Mouse (Mus musculus) intestine, postnatal 0 days (tissue): ENCODE measurements at regions not wholly inside any gene's neighbourhood (a gene's known extent, or its start where the extent isn't known, plus 50 kb on each side); places are given as distances from the start of the nearest gene placed in this dataset.
"Not testable (repeated sequence)": the region's sequence is repeated elsewhere in the genome, so short reads cannot be mapped to it uniquely, and the experiment has no call there.

Experiments
- ATAC-seq: fragments of 200-750 bp; cut with Nextera tagmentation; 2 replicates; pipeline ENCODE4 v1.8.0; 2017; ENCODE audit warnings: mild to moderate bottlenecking, moderate TSS enrichment, moderate library complexity
- H3K27ac ChIP-seq: fragments of 300-500 bp; sonication (generic); 2 replicates; pipeline ENCODE4 v1.5.1; 2014; ENCODE audit warnings: mild to moderate bottlenecking, low read depth, low read length, moderate library complexity
- H3K27me3 ChIP-seq: fragments of 300-500 bp; sonication (generic); replicated peaks from 2 replicates; pipeline ENCODE4 v1.6.1; 2014; ENCODE audit warnings: low read length, mixed read lengths; ENCODE audit not compliant: control insufficient read depth, insufficient read depth
- H3K36me3 ChIP-seq: fragments of 300-500 bp; sonication (generic); 2 replicates; pipeline ENCODE4 v1.6.1; 2014; ENCODE audit warnings: mild to moderate bottlenecking, moderate library complexity; ENCODE audit not compliant: control insufficient read depth, insufficient read depth
- H3K4me1 ChIP-seq: fragments of 300-500 bp; sonication (generic); replicated peaks from 2 replicates; pipeline ENCODE4 v1.6.1; 2014; ENCODE audit warnings: antibody characterized with exemption, low read length, mixed read lengths; ENCODE audit not compliant: control insufficient read depth, insufficient read depth
- H3K4me2 ChIP-seq: fragments of 300-500 bp; sonication (generic); replicated peaks from 2 replicates; pipeline ENCODE4 v1.6.1; 2014; ENCODE audit warnings: low read depth, mild to moderate bottlenecking, moderate library complexity
- H3K4me3 ChIP-seq: fragments of 300-500 bp; sonication (generic); 2 replicates; pipeline ENCODE4 v1.5.1; 2014; ENCODE audit warnings: low read depth, low read length
- H3K9ac ChIP-seq: fragments of 300-500 bp; sonication (generic); 2 replicates; pipeline ENCODE4 v1.6.1; 2014; ENCODE audit warnings: mild to moderate bottlenecking, low read depth, low read length
- H3K9me3 ChIP-seq: fragments of 300-500 bp; sonication (generic); 2 replicates; pipeline ENCODE4 v1.6.1; 2016; ENCODE audit warnings: mixed run types; ENCODE audit not compliant: control insufficient read depth
- CTCF ChIP-seq: sonication (generic); IDR thresholded peaks from 2 replicates; pipeline ENCODE4 v1.5.1; 2016; ENCODE audit warnings: low read depth, mild to moderate bottlenecking, control low read depth, antibody characterized with exemption, moderate library complexity
- WGBS: fragments of 180-500 bp; shearing (Covaris S2); extraction: QIAGEN DNeasy Blood & Tissue Kit; methylation state at CpG from one replicate; pipeline ENCODE4 v1.1.7; 2014; 5-methylcytosine and 5-hydroxymethylcytosine counted together

GRCm38 (mm10) chr12:29083426-29084221 lies 332.0 kb downstream of the Eipr1 start:
- no peak for TF ChIP-seq CTCF
- no peak for ATAC-seq
- no peaks in the 10 kb centered on the region for H3K27me3 ChIP-seq
- H3K9me3 ChIP-seq: no peaks in the 10 kb centered on the region
- no peak overlapping the region for H3K27ac ChIP-seq
- H3K36me3 ChIP-seq: no peaks in the 10 kb centered on the region
- no peak overlapping the region for H3K4me2 ChIP-seq
- H3K4me1 ChIP-seq: no peaks in the 10 kb centered on the region
- no peak overlapping the region for H3K9ac ChIP-seq
- H3K4me3 ChIP-seq: no peak overlapping the region
- WGBS: 64% methylated on average over 13 of the region's 13 CpGs

DNA sequence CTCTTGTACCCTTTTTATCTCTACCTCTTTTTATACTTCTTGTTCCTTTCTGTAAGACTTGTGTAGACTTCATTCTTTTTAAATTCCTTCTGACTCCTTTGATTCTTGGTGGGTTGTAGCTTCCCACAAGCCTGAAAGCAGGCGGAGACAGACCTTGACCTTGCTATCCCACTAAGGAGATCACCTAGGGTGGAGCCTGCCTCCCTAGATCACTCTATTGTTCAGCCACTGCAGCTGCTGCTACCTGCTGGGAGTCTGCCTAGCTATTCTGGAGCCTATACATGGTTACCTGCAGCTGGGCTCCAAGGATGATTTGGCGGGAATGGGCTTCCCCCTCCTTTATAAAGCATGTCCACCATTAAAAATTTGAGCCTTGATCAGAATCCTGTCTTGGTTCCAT lies 335.6 kb downstream of the Eipr1 start:
- not testable (repeated sequence) for H3K9ac ChIP-seq, H3K9me3 ChIP-seq, H3K27ac ChIP-seq, H3K4me1 ChIP-seq, H3K4me2 ChIP-seq, H3K36me3 ChIP-seq, ATAC-seq, H3K27me3 ChIP-seq, H3K4me3 ChIP-seq
- WGBS: 60% methylated on average over 2 of the region's 2 CpGs

GRCm38 (mm10) chr12:29089634-29090033 lies 338.0 kb downstream of the Eipr1 start:
- Histone ChIP-seq H3K4me1 (no peaks in the 10 kb centered on the region), H3K27ac (no peak overlapping the region), H3K4me2 (no peak overlapping the region), H3K9ac (no peak overlapping the region), H3K4me3 (no peak overlapping the region), H3K36me3 (no peaks in the 10 kb centered on the region), H3K27me3 (no peaks in the 10 kb centered on the region), H3K9me3 (no peaks in the 10 kb centered on the region)
- WGBS: 56% methylated on average over 3 of the region's 3 CpGs
- no peak for TF ChIP-seq CTCF
- no peak for ATAC-seq

DNA sequence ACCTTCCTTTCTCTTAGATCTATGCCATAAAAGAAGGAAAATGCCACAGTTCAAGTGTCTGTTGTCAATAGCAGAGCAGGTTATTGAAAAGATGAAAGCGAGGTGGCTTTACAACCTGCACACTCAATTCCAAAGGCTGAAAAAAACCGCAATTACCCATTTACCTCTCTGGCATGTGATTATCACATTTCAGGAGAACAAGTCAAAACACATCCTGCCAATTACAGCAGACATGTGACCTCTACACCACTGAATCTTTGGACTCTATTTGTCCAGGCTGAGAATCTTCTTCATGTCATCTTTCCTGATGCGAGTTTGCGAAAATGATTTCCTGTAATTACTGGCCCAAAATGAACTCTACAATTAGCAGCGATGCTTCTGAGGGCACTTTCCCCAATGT lies 338.8 kb downstream of the Eipr1 start:
- 72% methylated on average over 5 of the region's 5 CpGs for WGBS
- H3K27ac ChIP-seq: no peak overlapping the region
- TF ChIP-seq CTCF: no peak
- no peaks in the 10 kb centered on the region for H3K4me1 ChIP-seq
- H3K4me2 ChIP-seq: no peak overlapping the region
- H3K36me3 ChIP-seq: no peaks in the 10 kb centered on the region
- no peak overlapping the region for H3K9ac ChIP-seq
- H3K4me3 ChIP-seq: no peak overlapping the region
- no peak for ATAC-seq
- no peaks in the 10 kb centered on the region for H3K27me3 ChIP-seq
- no peaks in the 10 kb centered on the region for H3K9me3 ChIP-seq

DNA sequence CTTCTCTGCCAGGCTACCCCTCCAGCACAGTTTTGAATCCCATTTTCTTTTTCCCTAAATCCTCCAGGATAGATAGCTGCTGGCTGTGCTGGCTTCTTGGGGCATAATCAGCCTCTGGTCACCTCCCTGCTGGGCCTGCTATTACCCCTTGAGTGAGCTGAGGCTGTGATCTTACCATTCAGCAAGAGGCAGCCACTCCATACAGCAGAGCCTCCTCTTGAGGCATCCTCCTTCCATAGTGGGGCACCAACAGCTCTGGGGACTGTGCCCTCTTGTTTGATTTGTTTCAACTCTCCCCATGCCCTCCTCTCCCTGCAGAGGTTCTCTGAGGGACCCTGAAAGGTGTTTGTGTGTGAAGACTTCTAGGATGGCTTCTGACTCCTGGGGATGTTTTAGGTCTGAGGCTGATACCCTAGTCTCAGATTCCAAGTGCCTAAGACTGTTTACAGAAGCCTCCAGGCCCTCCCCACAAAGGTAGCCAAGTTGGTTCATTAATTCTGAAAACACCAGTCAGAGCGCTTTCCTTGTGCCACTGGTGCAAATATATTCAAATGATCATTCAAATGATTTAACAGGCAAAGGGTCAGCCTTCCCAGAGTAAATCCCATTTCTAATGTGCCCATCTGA lies 343.9 kb downstream of the Eipr1 start:
- WGBS: 57% methylated on average over 1 of the region's 1 CpGs
- no peak for TF ChIP-seq CTCF
- H3K36me3 ChIP-seq: no peaks in the 10 kb centered on the region
- no peaks in the 10 kb centered on the region for H3K4me1 ChIP-seq
- no peaks in the 10 kb centered on the region for H3K27me3 ChIP-seq
- H3K9me3 ChIP-seq: no peaks in the 10 kb centered on the region
- no peak overlapping the region for H3K9ac ChIP-seq
- H3K27ac ChIP-seq: no peak overlapping the region
- H3K4me2 ChIP-seq: no peak overlapping the region
- no peak overlapping the region for H3K4me3 ChIP-seq
- no peak for ATAC-seq

DNA sequence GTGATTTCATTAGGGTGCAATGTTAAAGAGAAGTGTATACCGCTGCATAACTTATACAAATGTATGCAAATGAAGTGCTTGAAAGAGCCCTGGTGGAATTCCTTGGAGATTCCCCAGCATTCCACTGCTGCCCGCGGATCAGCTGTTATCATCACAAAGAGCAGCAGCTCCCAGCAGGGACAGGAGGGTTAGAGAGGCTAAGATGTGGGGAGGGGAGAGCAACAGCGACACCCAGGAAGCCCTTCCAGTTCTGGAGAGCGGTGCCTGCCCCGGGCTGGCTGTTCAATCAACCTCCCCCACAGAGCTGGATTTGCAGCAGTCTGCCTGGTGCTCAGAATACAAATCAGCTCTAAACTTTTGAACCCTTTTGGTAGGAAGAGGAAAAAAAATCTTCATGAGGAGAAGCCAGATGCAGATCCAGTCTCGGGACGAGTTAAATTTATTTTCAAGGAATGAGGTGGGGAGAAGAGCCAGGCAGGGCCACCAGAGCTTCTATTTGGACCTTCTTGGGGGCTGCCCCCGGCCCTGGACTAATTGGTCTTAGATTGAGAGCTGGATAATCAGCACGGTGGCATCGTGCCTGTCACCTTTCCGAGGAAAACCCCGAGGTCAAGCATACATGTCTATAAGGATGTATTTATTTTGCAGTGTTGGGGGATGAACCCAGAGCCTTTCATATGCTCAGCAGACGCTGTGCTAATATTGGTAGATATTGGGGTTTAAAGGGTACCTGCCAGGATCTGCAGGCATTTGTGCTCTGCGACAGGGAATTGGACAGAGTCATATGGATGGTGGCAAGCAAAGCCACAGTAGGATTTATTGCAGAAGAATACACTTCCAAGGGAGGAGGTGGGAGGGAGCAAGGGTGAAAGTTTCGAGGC lies 344.7 kb downstream of the Eipr1 start:
- 11% methylated on average over 16 of the region's 16 CpGs for WGBS
- Histone ChIP-seq H3K9ac (no peak overlapping the region), H3K36me3 (no peaks in the 10 kb centered on the region), H3K4me1 (no peaks in the 10 kb centered on the region), H3K27me3 (no peaks in the 10 kb centered on the region), H3K4me3 (no peak overlapping the region), H3K9me3 (no peaks in the 10 kb centered on the region), H3K4me2 (no peak overlapping the region), H3K27ac (no peak overlapping the region)
- no peak; the same call in 1 of the 2 replicates for TF ChIP-seq CTCF
- ATAC-seq: no peak
